Mouse (Mus musculus) erythroblast, embryonic 14.5 days (primary cell): ENCODE measurements around the gene Pbp2.

Experiments used
- GATA1 ChIP-seq: IDR thresholded peaks from 2 replicates; pipeline ENCODE4 v1.6.1; 2012; ENCODE audit warnings: low read length, inconsistent platforms, mixed read lengths
- TAL1 ChIP-seq: IDR thresholded peaks from 3 replicates; pipeline ENCODE4 v1.6.1; 2012; ENCODE audit warnings: low read length, inconsistent platforms, mixed read lengths

DNA sequence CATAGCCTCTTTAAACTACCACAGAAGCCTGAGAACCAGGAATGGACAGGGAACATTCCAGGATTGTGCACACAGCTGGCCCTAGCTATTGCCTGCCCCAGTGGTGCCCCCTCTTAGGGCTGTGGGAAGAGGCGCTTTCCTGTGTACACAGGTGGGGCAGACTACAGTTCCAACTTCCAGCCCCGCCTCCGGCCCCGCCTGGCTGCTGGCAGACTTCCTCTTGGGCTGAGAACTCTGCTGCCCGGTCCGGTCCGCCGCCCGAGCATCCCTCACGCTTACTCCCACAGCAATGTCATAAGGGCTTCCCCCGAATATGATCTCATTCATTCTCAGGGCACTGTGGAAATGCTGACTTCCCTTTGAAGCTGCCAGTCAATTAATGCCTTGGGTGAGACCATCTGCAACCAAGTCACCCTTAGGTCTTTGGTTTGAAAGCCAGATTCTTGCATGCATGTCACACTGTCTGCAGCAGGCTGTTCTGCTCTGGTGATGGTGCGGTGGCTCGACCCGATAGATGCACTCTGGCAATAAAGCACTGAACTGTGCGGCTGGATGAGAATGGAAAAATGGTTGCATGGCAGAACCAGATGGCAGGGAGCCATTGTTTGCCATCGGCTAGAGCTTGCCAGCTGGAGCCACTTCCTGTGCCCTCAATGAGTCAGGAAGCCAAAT is 13.2 kb upstream of the Pbp2 start:
- no peak for TF ChIP-seq TAL1
- no peak for TF ChIP-seq GATA1
